Mouse (Mus musculus): Measurements from ENCODE around the gene Lrp2.

- TF ChIP-seq CTCF (IDR thresholded peaks at IDR 0.05; ENCODE audit: borderline replicate concordance, insufficient read depth, low read depth, low read length) = no peak
- no peak for TF ChIP-seq POLR2A (IDR thresholded peaks at IDR 0.05; ENCODE audit: borderline replicate concordance, insufficient read depth, low read length)
These were observed 43.4 kb upstream of the Lrp2 start for GRCm38 (mm10) chr2:69629215-69629614.
